Mouse (Mus musculus): ENCODE results near the gene E2f6. TPM values are rescaled to one million over a fixed set of nuclear protein-coding genes. Genes with fewer than 3 reads are reported as not detected.

Gene E2f6
- polyA plus RNA-seq, 1 experiment from 2014 or later, result 11.7 TPM

DNA sequence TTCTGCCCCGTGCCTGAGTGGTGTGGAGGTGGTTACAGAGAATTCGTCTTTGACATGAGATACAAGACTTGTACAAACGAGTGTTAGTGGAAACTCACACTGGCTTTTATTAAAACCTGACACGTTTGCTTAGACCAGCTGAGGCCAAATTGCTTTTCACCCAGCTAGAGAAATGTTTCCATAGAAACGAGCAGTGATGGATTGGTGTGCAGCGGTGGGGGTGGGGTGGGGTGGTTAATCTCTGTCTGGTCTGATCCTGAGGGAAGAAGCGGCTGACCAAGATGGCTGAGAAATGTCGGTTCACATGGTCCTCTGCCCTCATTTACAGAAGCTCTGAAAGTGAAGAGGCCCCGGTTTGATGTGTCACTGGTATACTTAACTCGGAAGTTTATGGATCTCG is 7.8 kb downstream of the E2f6 start:
- Histone ChIP-seq H3K27me3 (replicated peaks; ENCODE audit: control insufficient read depth, insufficient read depth, low read length) (no peaks in the 10 kb centered on the region), H3K4me2 (replicated peaks; ENCODE audit: low read depth) (no peak overlapping the region), H3K27ac (ENCODE audit: low read depth, low read length) (no peak overlapping the region), H3K36me3 (ENCODE audit: control insufficient read depth, insufficient read depth) (peaks cover 52% of the 10 kb centered on the region), H3K9ac (ENCODE audit: low read depth, low read length) (no peak overlapping the region), H3K4me3 (ENCODE audit: low read depth, low read length) (no peak overlapping the region), H3K9me3 (ENCODE audit: control insufficient read depth) (no peaks in the 10 kb centered on the region), H3K4me1 (replicated peaks; ENCODE audit: control insufficient read depth, insufficient read depth, low read length) (no peaks in the 10 kb centered on the region)
- 52% methylated on average over 11 of the region's 11 CpGs for WGBS
- TF ChIP-seq CTCF (IDR thresholded peaks at IDR 0.05; ENCODE audit: low read depth), result no peak
- no peak for ATAC-seq

DNA sequence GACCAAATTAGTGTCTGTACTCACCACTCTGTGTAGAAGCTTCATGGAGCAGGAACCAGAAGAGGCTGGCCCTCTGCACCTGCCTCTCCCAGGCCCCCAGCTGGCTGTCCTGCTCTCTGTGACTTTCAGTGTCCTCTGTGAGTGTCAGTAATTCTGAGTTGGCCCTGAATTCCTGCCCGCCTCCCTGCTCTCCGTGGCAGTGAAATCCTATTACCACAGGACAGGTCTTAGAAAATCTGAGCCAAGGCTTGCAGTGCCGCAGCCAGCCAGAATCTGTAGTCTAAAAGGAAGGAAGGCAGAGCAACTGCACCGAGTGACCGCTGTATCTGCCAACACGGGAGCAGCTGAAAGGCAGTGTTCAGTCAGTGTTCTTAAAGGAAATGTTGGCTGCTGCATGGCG is 10.0 kb downstream of the E2f6 start:
- 86% methylated on average over 7 of the region's 7 CpGs for WGBS
- TF ChIP-seq CTCF (IDR thresholded peaks at IDR 0.05; ENCODE audit: low read depth), result no peak
- Histone ChIP-seq H3K4me2 (replicated peaks; ENCODE audit: low read depth) (no peak overlapping the region), H3K27me3 (replicated peaks; ENCODE audit: control insufficient read depth, insufficient read depth, low read length) (no peaks in the 10 kb centered on the region), H3K4me3 (ENCODE audit: low read depth, low read length) (no peak overlapping the region), H3K9me3 (ENCODE audit: control insufficient read depth) (no peaks in the 10 kb centered on the region), H3K9ac (ENCODE audit: low read depth, low read length) (no peak overlapping the region), H3K27ac (ENCODE audit: low read depth, low read length) (no peak overlapping the region; the same call in 1 of the 2 replicates), H3K36me3 (ENCODE audit: control insufficient read depth, insufficient read depth) (peaks cover 73% of the 10 kb centered on the region), H3K4me1 (replicated peaks; ENCODE audit: control insufficient read depth, insufficient read depth, low read length) (no peaks in the 10 kb centered on the region)
- no peak for ATAC-seq

DNA sequence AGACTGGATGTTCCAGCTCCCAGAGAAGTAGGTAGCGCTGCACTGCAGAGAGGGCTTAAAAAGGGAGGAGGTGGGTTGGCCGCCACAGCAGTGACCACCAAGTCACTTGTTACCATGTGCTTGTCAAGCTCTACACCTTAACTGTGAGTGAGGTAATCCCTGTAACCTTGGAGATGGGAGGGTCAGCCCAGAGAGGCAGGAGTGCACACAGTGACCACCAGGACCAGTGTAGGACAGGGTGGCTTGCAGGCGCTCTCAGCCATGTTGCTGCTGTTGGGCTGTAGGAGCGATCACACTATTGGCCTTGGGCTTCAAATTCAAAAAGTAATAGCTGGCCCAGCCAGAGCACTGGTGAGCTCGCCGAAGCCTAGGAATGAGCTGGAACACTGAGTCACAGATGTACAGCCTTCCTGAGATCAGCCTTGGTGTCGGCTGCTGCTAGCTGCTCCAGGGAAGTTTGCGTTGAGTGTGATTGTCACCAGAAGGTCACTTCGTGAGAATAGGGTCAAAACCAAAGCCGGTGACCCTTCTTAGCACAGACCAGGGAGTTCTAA is 11.5 kb downstream of the E2f6 start:
- no peaks in the 10 kb centered on the region for H3K27me3 ChIP-seq (replicated peaks; ENCODE audit: control insufficient read depth, insufficient read depth, low read length)
- WGBS, result 95% methylated on average over 10 of the region's 10 CpGs
- H3K36me3 ChIP-seq (ENCODE audit: control insufficient read depth, insufficient read depth), result peaks cover 65% of the 10 kb centered on the region
- no peak overlapping the region for H3K9ac ChIP-seq (ENCODE audit: low read depth, low read length)
- H3K4me2 ChIP-seq (replicated peaks; ENCODE audit: low read depth), result no peak overlapping the region
- no peak for TF ChIP-seq CTCF (IDR thresholded peaks at IDR 0.05; ENCODE audit: low read depth)
- H3K4me3 ChIP-seq (ENCODE audit: low read depth, low read length), result no peak overlapping the region
- no peak overlapping the region for H3K27ac ChIP-seq (ENCODE audit: low read depth, low read length)
- H3K9me3 ChIP-seq (ENCODE audit: control insufficient read depth), result no peaks in the 10 kb centered on the region
- no peak for ATAC-seq
- H3K4me1 ChIP-seq (replicated peaks; ENCODE audit: control insufficient read depth, insufficient read depth, low read length), result no peaks in the 10 kb centered on the region

DNA sequence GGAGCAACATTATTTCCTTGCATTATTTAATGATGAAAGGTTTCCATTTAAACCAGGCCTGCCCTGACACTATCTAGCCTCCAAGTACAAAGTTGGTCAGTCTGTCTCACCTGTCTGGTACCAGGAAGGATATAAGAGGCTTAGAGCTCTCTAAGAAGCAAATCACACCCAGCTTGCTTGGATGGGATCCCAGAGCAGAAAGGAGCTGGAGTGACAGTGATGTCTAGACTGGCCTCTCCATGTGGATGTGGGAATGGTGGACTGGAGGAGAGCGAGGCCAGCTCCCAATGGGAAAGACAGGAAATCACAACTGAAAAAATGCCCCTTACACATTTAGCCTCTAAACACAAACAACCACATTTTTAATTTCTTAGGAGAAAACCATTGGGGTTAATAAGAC is 12.9 kb downstream of the E2f6 start:
- Histone ChIP-seq H3K4me1 (replicated peaks; ENCODE audit: control insufficient read depth, insufficient read depth, low read length) (no peaks in the 10 kb centered on the region), H3K4me3 (ENCODE audit: low read depth, low read length) (no peak overlapping the region), H3K27me3 (replicated peaks; ENCODE audit: control insufficient read depth, insufficient read depth, low read length) (no peaks in the 10 kb centered on the region), H3K27ac (ENCODE audit: low read depth, low read length) (no peak overlapping the region), H3K4me2 (replicated peaks; ENCODE audit: low read depth) (no peak overlapping the region), H3K36me3 (ENCODE audit: control insufficient read depth, insufficient read depth) (peaks cover 64% of the 10 kb centered on the region), H3K9me3 (ENCODE audit: control insufficient read depth) (no peaks in the 10 kb centered on the region), H3K9ac (ENCODE audit: low read depth, low read length) (no peak overlapping the region)
- WGBS, result 92% methylated on average over 1 of the region's 1 CpGs
- TF ChIP-seq CTCF (IDR thresholded peaks at IDR 0.05; ENCODE audit: low read depth), result no peak
- no peak for ATAC-seq

DNA sequence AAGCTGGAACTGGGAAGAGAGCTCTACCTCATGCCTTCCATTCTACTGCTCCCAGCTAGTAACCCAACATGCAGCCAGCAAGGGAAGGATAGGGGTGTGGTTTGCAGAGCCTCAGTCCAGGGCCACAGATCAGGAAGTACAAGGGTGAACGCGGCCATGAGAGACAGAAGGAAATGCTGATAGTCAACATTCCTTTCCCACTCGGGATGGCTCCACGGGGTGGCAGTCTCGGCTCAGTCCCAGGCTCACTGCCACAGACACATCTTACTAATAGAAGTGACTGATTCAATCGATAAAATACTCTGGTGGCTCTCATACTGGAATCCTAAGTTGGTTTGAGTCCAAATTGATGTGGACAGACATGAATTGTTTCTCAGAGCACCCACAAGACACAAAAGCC is 17.7 kb downstream of the E2f6 start:
- 28% methylated on average over 6 of the region's 6 CpGs for WGBS
- H3K36me3 ChIP-seq (ENCODE audit: control insufficient read depth, insufficient read depth), result peaks cover 25% of the 10 kb centered on the region
- H3K27me3 ChIP-seq (replicated peaks; ENCODE audit: control insufficient read depth, insufficient read depth, low read length), result no peaks in the 10 kb centered on the region
- H3K9me3 ChIP-seq (ENCODE audit: control insufficient read depth), result no peaks in the 10 kb centered on the region
- H3K4me2 ChIP-seq (replicated peaks; ENCODE audit: low read depth), result no peak overlapping the region
- no peak overlapping the region for H3K9ac ChIP-seq (ENCODE audit: low read depth, low read length)
- peak; percentile 89 for ATAC-seq
- no peak overlapping the region for H3K27ac ChIP-seq (ENCODE audit: low read depth, low read length)
- H3K4me3 ChIP-seq (ENCODE audit: low read depth, low read length), result no peak overlapping the region
- H3K4me1 ChIP-seq (replicated peaks; ENCODE audit: control insufficient read depth, insufficient read depth, low read length), result no peaks in the 10 kb centered on the region
- TF ChIP-seq CTCF (IDR thresholded peaks at IDR 0.05; ENCODE audit: low read depth), result peak; percentile 90

DNA sequence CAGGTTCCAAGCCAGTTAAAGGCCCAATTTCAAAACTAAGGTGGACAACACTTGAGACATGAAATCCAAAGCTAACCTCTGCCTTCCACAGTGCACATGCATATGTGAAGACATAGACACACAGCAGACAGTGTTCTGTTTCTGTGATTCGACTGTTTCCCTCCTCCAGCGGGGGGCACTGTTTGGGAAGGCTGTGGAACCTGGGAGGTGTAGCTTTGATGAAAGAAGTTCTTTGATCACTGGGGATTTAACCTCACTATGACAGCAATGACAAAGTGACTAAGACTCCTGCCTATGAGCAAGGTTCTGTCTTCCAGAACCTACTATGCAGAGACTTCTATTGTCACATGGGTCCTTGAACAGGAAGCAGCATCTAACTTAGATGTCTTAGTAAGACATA is 19.0 kb downstream of the E2f6 start:
- Histone ChIP-seq H3K27me3 (replicated peaks; ENCODE audit: control insufficient read depth, insufficient read depth, low read length) (no peaks in the 10 kb centered on the region), H3K36me3 (ENCODE audit: control insufficient read depth, insufficient read depth) (peaks cover 14% of the 10 kb centered on the region), H3K4me3 (ENCODE audit: low read depth, low read length) (no peak overlapping the region), H3K9me3 (ENCODE audit: control insufficient read depth) (no peaks in the 10 kb centered on the region), H3K27ac (ENCODE audit: low read depth, low read length) (no peak overlapping the region), H3K9ac (ENCODE audit: low read depth, low read length) (no peak overlapping the region), H3K4me1 (replicated peaks; ENCODE audit: control insufficient read depth, insufficient read depth, low read length) (no peaks in the 10 kb centered on the region), H3K4me2 (replicated peaks; ENCODE audit: low read depth) (no peak overlapping the region)
- ATAC-seq, result no peak
- 93% methylated on average over 2 of the region's 2 CpGs for WGBS
- peak; percentile 64 for TF ChIP-seq CTCF (IDR thresholded peaks at IDR 0.05; ENCODE audit: low read depth)

DNA sequence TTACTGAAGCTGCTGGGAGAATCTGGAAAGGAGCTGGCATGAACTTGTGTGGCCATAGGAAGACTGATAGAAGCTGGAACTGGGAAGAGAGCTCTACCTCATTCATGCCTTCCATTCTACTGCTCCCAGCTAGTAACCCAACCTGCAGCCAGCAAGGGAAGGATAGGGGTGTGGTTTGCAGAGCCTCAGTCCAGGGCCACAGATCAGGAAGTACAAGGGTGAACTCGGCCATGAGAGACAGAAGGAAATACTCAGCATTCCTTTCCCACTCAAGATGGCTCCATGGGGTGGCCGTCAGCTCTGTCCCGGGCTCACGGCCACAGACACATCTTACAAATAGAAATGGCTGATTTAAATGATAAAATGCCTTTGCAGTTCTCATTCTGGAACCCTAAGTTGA is 20.3 kb downstream of the E2f6 start:
- Histone ChIP-seq H3K36me3 (ENCODE audit: control insufficient read depth, insufficient read depth) (0 out of 2 replicates have a peak, but pooled peaks cover 4% of the 10 kb centered on the region), H3K9me3 (ENCODE audit: control insufficient read depth) (no peaks in the 10 kb centered on the region), H3K9ac (ENCODE audit: low read depth, low read length) (no peak overlapping the region), H3K4me3 (ENCODE audit: low read depth, low read length) (no peak overlapping the region), H3K4me2 (replicated peaks; ENCODE audit: low read depth) (no peak overlapping the region), H3K4me1 (replicated peaks; ENCODE audit: control insufficient read depth, insufficient read depth, low read length) (no peaks in the 10 kb centered on the region), H3K27ac (ENCODE audit: low read depth, low read length) (no peak overlapping the region), H3K27me3 (replicated peaks; ENCODE audit: control insufficient read depth, insufficient read depth, low read length) (no peaks in the 10 kb centered on the region)
- WGBS, result 46% methylated on average over 4 of the region's 4 CpGs
- peak; percentile 46; the same call in 1 of the 2 replicates for ATAC-seq
- no peak for TF ChIP-seq CTCF (IDR thresholded peaks at IDR 0.05; ENCODE audit: low read depth)

All from intestine, postnatal 0 days (tissue).